Mouse (Mus musculus) cerebral cortex, adult 2 months (tissue): Measurements from ENCODE around the gene Spen.

Experiments
- WGBS: fragments of 180-500 bp; shearing (Covaris S2); methylation state at CpG from one replicate; pipeline ENCODE4 v1.1.7; 2018; 5-methylcytosine and 5-hydroxymethylcytosine counted together

Gene Spen

GRCm38 (mm10) chr4:141538408-141539212, at the start of gene Spen:
Gene Spen, minus strand, starts transcription at chr4:141538597.
- 1% methylated on average over 86 of the region's 88 CpGs for WGBS

- 95% methylated on average over 8 of the region's 8 CpGs for WGBS
Measured at GRCm38 (mm10) chr4:141583919-141584318, 45.5 kb upstream of the Spen start.

- 85% methylated on average over 13 of the region's 13 CpGs for WGBS
Measured at GRCm38 (mm10) chr4:141581051-141581450, 42.7 kb upstream of the Spen start.

DNA sequence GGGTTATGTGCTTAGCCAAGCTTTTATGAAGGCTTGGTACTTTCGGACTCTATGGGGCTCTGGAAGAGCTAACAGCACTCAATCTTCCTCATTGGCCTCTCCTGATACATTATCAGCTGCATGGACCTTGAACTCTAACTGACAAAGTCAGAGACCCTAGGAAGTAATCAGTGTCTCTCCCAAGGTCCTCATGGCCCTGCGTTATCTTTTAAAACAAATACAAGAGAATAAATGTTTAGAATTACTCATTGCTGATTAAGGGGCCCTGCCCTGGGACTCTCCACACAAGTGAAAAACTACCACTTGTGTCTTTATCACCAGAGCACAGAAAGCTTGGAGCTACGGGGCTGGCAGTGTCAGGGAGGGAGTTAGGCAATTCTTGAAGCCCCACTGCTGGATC, 40.4 kb upstream of the Spen start:
- WGBS: 79% methylated on average over 3 of the region's 3 CpGs

- 96% methylated on average over 7 of the region's 7 CpGs for WGBS
Measured at GRCm38 (mm10) chr4:141576877-141577276, 38.5 kb upstream of the Spen start.

DNA sequence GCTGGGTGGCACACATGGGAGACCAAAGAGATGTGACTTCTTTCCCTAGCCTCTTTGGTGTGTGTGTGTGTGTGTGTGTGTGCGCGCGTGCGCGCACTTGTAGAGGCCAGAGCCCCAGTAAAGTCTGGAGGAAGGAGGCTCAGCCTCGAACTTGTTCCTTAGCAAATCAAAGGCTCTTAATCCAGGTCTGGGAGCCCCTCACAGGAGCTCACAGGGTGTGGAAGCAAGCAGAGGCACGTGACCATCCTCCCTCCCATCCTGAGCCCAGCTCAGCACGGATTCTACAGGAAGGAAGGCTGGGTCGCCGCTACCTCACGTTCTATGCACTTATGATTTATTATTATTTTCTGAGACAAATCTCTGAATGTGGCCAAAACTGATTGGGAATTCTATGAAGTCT, 38.0 kb upstream of the Spen start:
- WGBS: 87% methylated on average over 11 of the region's 11 CpGs

DNA sequence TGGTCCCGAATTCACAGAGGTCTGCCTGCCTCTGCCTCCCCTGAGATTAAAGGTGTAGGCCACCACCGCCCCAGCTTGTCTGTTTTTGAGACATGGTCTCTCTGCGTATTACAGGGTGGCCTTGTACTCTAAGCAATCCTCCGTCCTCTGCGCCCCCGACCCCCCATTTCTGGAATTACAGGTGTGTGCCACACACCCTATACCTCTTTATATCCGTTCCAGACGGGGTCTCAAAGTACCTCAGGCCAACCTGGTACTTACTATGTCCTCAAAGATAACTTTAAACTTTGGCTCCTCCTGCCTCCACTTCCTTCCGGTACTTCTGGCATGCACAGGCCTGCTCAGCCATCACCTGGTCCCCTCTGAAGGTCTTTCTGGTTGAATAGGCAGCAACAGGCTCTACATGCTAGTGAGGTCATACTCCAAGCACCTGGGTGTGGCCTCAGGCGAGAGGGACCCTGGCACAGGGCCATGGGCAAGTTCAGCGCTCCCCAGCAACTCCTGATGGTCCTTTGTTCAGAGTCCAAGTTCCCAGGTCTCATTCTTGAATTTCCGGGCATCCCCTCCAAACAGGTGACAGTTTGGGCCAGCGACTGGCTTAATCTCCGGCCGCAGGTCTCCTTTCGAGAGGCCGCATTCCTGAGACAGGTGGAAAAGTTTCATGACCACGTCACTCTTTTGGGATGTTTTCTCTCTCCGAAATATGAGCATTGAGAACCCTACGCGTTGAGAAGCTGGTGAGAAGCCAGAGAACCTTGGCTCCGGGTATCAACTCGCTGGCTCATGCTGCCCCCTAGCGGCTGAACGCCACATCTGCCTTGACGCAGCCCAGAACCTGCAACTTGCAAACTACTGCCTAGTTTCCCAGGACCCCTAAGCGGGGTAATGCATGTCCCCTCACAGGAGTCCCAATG, 36.6 kb upstream of the Spen start:
- WGBS: 36% methylated on average over 27 of the region's 27 CpGs

DNA sequence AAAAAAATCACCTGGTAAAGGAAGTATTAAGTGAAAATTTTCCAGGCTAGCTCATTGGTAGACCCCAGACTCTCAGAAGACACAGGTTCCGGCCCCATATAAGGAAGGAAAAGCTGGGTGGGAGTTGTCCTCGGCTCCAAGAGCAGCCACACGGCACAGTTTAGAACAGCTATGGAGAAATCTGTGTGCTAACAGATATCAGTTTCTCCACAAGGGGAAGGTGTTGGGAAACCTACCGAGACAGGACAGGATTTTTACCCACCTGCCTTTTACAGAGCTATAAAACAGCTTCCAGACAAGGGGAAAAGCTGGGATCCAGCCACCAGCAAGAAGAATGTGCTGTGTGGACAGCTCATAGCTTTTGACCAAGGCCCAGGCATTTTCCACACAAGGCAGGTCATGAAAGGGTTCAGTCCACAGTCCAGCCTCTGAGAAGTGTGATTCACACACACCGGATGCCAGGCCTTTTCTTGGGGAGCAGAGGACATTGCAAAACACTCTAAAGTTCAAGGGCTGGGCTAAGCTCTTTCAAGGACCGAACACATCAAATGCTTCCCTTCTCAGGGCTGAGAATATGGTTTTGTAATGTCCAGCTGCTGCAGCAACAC, 35.1 kb upstream of the Spen start:
- WGBS: 60% methylated on average over 6 of the region's 6 CpGs

DNA sequence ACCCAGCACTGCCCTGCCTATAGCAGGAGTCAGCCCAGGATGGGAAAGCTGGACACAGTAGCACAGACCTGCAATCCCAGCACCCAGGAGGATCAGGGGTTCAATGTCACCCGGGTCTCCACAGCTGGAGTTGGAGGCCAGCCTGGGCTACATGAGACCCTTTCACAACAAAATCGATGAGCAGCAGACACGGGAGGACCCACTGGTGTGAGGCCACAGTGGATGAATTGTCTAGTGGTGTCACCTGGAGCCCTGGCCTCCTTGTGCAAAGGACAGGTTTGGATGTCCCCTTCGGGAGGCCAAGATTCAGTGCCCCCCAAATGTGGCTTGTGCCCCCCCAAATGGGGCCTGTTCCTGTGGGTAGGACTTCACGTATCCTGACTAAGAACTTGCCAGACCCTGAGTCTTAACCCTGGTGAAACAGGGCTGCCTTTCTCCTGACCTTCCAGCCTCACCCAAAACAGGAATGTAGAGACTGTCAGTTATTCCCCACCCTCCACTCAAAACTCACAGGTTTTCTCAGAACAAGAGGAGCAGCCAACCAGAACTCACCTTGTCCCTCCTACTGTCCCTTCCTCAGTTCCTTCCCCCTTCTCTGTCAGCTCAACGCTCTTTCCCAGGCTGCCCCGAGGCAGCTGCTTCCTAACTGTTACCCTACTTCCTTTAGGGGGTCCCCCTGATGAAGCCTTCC, 34.4 kb upstream of the Spen start:
- 82% methylated on average over 7 of the region's 7 CpGs for WGBS

GRCm38 (mm10) chr4:141571934-141572333, 33.5 kb upstream of the Spen start:
- 75% methylated on average over 10 of the region's 10 CpGs for WGBS

DNA sequence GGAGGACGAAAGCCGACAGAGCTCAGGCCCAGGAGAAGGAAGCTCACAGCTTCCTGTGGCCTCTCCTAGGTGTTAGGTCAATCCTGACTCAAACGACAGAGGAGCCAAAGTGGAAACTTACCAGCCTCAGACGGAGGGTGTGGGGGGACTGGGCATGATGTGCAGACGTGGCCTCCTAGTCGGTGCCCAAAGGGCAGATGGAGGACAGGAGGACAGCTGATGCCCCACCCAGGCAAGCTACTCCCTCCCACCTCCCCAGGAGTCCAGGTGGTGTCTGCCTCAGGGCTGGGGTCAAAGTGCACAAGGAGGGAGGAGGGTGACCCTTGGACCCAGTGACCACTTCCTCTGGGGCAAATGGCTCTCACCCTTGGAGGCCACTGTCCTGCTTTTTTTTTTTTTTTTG, 32.9 kb upstream of the Spen start:
- WGBS: 64% methylated on average over 6 of the region's 6 CpGs

DNA sequence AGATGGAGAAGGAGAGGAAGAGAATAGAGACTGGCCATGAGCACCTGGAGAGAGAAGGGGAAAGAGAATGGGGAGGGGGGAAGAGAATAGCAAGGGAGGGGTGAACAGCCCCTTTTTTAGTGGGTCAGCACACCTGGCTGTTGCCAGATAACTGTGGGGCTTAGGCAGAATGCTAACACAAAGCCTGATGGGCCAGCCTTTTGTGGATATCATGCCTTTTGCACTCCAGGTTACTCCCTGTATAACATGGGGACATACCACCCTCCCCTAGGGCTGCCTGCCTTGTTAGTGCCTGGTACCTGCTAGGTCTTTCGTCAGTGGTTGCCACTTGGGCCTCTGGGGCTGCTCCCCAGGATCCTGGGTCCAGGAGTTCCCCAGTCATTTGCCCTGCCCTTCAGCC, 32.4 kb upstream of the Spen start:
- 84% methylated on average over 1 of the region's 1 CpGs for WGBS

- 71% methylated on average over 6 of the region's 6 CpGs for WGBS
Measured at GRCm38 (mm10) chr4:141570004-141570403, 31.6 kb upstream of the Spen start.

- 90% methylated on average over 5 of the region's 5 CpGs for WGBS
Measured at GRCm38 (mm10) chr4:141568966-141569365, 30.6 kb upstream of the Spen start.

DNA sequence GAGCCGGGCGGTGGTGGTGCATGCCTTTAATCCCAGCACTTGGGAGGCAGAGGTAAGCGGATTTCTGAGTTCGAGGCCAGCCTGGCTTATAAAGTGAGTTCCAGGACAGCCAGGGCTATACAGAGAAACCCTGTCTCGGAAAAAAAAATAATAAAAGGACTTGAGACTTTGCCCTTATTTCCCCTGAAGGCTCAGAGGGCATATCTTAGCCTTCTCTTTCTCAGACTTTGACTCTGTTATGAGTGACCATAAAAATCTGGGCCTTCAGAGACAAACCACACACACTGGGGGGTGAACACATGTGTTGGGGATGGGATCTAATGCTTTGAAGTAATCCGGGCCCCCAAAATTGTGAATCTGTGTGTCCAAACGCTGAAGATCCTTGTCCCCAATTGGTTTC, 28.8 kb upstream of the Spen start:
- WGBS: 94% methylated on average over 7 of the region's 7 CpGs

GRCm38 (mm10) chr4:141566187-141566586, 27.8 kb upstream of the Spen start:
- WGBS: 94% methylated on average over 6 of the region's 6 CpGs

GRCm38 (mm10) chr4:141565325-141565724, 26.9 kb upstream of the Spen start:
- 30% methylated on average over 7 of the region's 7 CpGs for WGBS

DNA sequence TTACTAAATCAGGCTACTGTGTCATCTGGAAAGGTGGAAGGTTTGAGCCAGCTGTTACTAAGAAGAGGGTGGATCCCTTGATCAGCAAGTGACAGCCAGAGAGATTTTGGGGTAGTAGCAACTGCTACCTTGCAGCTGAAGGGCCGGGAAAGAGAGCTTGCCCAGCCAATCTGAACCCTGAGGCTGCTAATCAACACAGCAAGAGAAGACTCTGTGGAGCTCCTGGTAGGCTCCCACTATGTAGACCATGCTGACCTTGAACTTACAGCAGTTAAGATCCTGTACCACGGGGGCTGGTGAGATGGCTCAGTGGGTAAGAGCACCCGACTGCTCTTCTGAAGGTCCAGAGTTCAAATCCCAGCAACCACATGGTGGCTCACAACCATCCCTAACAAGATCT, 26.3 kb upstream of the Spen start:
- WGBS: 84% methylated on average over 3 of the region's 3 CpGs

DNA sequence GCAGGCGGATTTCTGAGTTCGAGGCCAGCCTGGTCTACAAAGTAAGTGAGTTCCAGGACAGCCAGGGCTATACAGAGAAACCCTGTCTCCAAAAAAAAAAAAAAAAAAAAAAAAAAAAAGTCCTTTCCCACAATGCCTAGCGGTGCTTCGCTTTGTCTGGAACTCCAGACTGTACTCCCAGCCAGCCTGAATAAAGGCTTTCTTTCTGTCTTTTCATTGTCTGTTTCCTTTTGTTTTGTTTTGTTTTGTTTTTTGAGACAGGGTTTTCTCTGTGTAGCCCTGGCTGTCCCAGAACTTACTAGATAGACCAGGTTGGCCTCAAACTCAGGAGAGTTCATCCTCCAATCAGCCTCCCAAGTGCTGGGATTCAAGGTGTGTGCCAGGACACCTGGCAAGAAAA, 25.8 kb upstream of the Spen start:
- 87% methylated on average over 4 of the region's 4 CpGs for WGBS

GRCm38 (mm10) chr4:141562281-141562680, 23.9 kb upstream of the Spen start:
- 71% methylated on average over 11 of the region's 11 CpGs for WGBS

GRCm38 (mm10) chr4:141561331-141561919, 23.0 kb upstream of the Spen start:
- 67% methylated on average over 5 of the region's 5 CpGs for WGBS
